Mouse (Mus musculus) hindbrain, embryonic 14.5 days (tissue): ENCODE data around the gene Msln. TPM values are rescaled to one million over a fixed set of nuclear protein-coding genes. Genes with fewer than 3 reads are reported as not detected.

Source experiments
- ATAC-seq: fragments of 200-750 bp; cut with Nextera tagmentation; 2 replicates; pipeline ENCODE4 v1.8.0; 2017; ENCODE audit warnings: moderate number of reproducible peaks, mild to moderate bottlenecking, moderate TSS enrichment, moderate library complexity; ENCODE audit not compliant: low FRiP score
- DNase-seq: peaks from one replicate; pipeline ENCODE4 v3.0.0-alpha.2; 2015; ENCODE audit warnings: low spot score
- H3K27ac ChIP-seq: fragments of 300-500 bp; sonication (generic); 2 replicates; pipeline ENCODE4 v1.5.1; 2014; ENCODE audit warnings: mild to moderate bottlenecking, moderate library complexity
- H3K27me3 ChIP-seq: fragments of 300-500 bp; sonication (generic); 2 replicates; pipeline ENCODE4 v1.6.1; 2014; ENCODE audit warnings: mild to moderate bottlenecking, low read length, mixed read lengths; ENCODE audit not compliant: control insufficient read depth, insufficient read depth
- H3K36me3 ChIP-seq: fragments of 300-500 bp; sonication (generic); replicated peaks from 2 replicates; pipeline ENCODE4 v1.6.1; 2014; ENCODE audit not compliant: control insufficient read depth, insufficient read depth
- H3K4me1 ChIP-seq: fragments of 300-500 bp; sonication (generic); replicated peaks from 2 replicates; pipeline ENCODE4 v1.6.1; 2014; ENCODE audit warnings: antibody characterized with exemption, low read length, mixed read lengths; ENCODE audit not compliant: control insufficient read depth, insufficient read depth
- H3K4me2 ChIP-seq: fragments of 300-500 bp; sonication (generic); replicated peaks from 2 replicates; pipeline ENCODE4 v1.6.1; 2014; ENCODE audit warnings: mild to moderate bottlenecking, moderate library complexity
- H3K4me3 ChIP-seq: fragments of 300-500 bp; sonication (generic); replicated peaks from 2 replicates; pipeline ENCODE4 v1.5.1; 2014; ENCODE audit warnings: mild to moderate bottlenecking, low read length
- H3K9ac ChIP-seq: fragments of 300-500 bp; sonication (generic); 2 replicates; pipeline ENCODE4 v1.6.1; 2014
- H3K9me3 ChIP-seq: fragments of 300-500 bp; sonication (generic); 2 replicates; pipeline ENCODE4 v1.6.1; 2016; ENCODE audit warnings: low read length; ENCODE audit not compliant: control insufficient read depth
- WGBS: fragments of 180-500 bp; shearing (Covaris S2); extraction: QIAGEN DNeasy Blood & Tissue Kit; methylation state at CpG from one replicate; pipeline ENCODE4 v1.1.7; 2014; 5-methylcytosine and 5-hydroxymethylcytosine counted together
- polyA plus RNA-seq: library from polyadenylated mRNA; unstranded; fragments of >200 nt; fragmentation: Nextera tagmentation; extraction: Ambion mirVana; gene quantifications from 2 replicates; pipeline ENCODE4 v1.2.1, GENCODE M21; 2014

The Msln gene
- polyA plus RNA-seq, 1 experiment from 2014 or later = not detected

- peak; percentile 85 for DNase-seq
- Histone ChIP-seq H3K27ac (peak overlapping the region; percentile 95), H3K9ac (peak overlapping the region; percentile 80), H3K4me1 (peaks cover 23% of the 10 kb centered on the region), H3K27me3 (no peaks in the 10 kb centered on the region), H3K4me3 (peak overlapping the region; percentile 60), H3K36me3 (peaks cover 21% of the 10 kb centered on the region), H3K9me3 (no peaks in the 10 kb centered on the region), H3K4me2 (peak overlapping the region; percentile 85)
- peak; percentile 67 for ATAC-seq
- under 1% methylated on average over 45 of the region's 45 CpGs for WGBS
These were observed 37.8 kb upstream of the Msln start for GRCm38 (mm10) chr17:25791843-25792527.

- WGBS = 29% methylated on average over 19 of the region's 19 CpGs
- H3K27ac ChIP-seq = peak overlapping the region; percentile 95
- peaks cover 21% of the 10 kb centered on the region for H3K4me1 ChIP-seq
- no peaks in the 10 kb centered on the region for H3K9me3 ChIP-seq
- H3K4me2 ChIP-seq = peak overlapping the region; percentile 85
- peak overlapping the region; percentile 60 for H3K4me3 ChIP-seq
- ATAC-seq = no peak
- H3K27me3 ChIP-seq = no peaks in the 10 kb centered on the region
- H3K9ac ChIP-seq = peak overlapping the region; percentile 80
- H3K36me3 ChIP-seq = peaks cover 21% of the 10 kb centered on the region
- DNase-seq = no peak
These were observed 37.2 kb upstream of the Msln start for GRCm38 (mm10) chr17:25791320-25791842.

DNA sequence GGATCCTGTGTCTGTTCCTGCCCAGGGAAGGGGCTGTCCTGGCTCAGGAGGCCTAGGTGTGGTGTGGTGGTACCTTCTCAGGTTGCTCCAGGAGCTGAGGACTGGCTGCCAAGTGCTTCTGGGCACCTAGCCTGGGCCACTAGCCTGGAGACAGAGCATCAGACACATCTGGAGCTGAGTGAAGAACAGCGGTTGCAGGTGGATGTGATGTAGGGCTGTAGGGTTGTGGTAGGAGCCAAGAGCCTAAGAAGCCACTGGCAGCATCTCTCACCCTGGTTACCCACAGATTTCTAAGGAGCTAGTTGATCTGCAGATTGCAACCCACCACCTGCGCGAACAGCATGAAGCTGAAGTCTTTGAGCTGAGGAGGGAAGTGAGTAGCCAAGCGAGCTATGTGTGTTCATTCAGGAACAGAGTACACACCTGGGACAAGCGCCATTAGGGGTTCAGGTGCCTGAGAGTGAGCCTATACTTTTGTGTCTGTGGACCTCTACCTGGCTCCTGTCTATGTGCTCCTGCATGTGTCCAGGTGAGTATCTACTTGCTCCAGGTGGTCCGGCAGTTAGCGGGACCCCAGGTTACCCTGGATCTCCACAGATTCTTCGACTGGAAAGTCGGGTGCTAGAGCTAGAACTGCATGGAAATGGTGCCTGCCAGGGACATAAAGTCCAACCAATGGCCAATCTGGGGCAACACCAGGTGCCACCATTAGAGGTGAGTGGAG lies 32.8 kb upstream of the Msln start:
- 96% methylated on average over 9 of the region's 9 CpGs for WGBS

DNA sequence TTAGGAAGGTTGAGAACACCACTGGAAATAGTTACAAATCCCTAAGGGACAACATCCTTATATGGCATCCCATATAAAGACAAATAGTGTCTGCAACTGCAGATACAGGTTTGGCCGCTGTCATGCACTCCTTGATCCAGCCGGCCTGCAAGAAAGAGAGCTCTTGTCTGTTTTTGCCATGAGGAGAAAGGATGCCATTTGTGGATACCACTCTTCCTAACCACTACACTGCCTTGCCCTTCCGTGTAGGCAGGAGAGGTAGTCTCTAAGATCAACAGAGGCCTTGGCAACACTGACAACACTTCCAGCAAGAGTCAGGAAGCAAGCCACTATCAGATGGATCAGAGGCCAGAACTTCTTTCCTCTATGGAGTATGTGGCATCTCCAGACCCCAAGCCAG lies 32.1 kb upstream of the Msln start, which contains the start of gene Ccdc78:
Ccdc78 (plus strand) TSS at position 301 of the 400 bp plus-strand sequence.
- Histone ChIP-seq H3K27ac (peak within 1 kb of the TSS; percentile 77), H3K27me3 (no peaks in the 10 kb centered on the region), H3K4me3 (peak within 1 kb of the TSS; percentile 52), H3K36me3 (peaks cover 50% of the 10 kb centered on the region), H3K9me3 (no peaks in the 10 kb centered on the region), H3K4me2 (peak within 1 kb of the TSS; percentile 85), H3K9ac (peak within 1 kb of the TSS; percentile 74), H3K4me1 (peaks cover 18% of the 10 kb centered on the region)
- 82% methylated on average over 3 of the region's 3 CpGs for WGBS
- DNase-seq = no peak
- ATAC-seq = no peak

More for the DNA sequence above, 32.8 kb upstream of the Msln start:
- Histone ChIP-seq H3K27me3 (no peaks in the 10 kb centered on the region), H3K9me3 (no peaks in the 10 kb centered on the region), H3K4me2 (no peak overlapping the region), H3K4me3 (no peak overlapping the region), H3K27ac (no peak overlapping the region), H3K4me1 (peaks cover 23% of the 10 kb centered on the region), H3K36me3 (peaks cover 44% of the 10 kb centered on the region), H3K9ac (no peak overlapping the region)
- ATAC-seq (no peak), DNase-seq (no peak)

DNA sequence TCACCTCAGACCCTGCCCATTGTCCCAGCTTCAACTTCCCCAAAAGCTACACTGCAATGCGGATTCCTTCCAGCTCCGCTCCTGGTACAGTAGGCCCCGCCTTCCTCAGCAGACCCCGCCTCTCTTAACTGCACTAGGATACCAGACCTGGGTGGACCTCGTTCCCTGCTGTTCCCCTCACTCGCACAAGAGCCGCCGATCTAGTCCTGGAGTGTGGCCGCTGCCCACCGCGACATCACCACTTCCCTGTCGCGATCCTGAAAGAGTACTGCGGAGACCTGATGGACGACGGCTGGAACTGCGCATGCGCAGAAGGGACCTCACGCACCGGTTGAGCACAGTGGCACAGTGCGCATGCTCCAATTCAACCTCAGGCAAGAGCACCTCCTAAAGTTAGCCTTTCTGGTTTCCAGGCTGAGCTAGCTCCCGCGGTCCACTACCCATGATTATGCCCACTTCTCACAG lies 31.1 kb upstream of the Msln start, which contains the start of gene Haghl:
Haghl (minus strand) TSS at position 393 of the 465 bp plus-strand sequence.
- Histone ChIP-seq H3K9ac (peak within 1 kb of the TSS; percentile 74), H3K27ac (peak within 1 kb of the TSS; percentile 77), H3K4me2 (peak within 1 kb of the TSS; percentile 85), H3K4me3 (peak within 1 kb of the TSS; percentile 52), H3K27me3 (no peaks in the 10 kb centered on the region), H3K4me1 (peaks cover 16% of the 10 kb centered on the region), H3K9me3 (no peaks in the 10 kb centered on the region), H3K36me3 (peaks cover 60% of the 10 kb centered on the region)
- WGBS = under 1% methylated on average over 23 of the region's 23 CpGs
- DNase-seq = peak; percentile 98
- ATAC-seq = peak; percentile 81

DNA sequence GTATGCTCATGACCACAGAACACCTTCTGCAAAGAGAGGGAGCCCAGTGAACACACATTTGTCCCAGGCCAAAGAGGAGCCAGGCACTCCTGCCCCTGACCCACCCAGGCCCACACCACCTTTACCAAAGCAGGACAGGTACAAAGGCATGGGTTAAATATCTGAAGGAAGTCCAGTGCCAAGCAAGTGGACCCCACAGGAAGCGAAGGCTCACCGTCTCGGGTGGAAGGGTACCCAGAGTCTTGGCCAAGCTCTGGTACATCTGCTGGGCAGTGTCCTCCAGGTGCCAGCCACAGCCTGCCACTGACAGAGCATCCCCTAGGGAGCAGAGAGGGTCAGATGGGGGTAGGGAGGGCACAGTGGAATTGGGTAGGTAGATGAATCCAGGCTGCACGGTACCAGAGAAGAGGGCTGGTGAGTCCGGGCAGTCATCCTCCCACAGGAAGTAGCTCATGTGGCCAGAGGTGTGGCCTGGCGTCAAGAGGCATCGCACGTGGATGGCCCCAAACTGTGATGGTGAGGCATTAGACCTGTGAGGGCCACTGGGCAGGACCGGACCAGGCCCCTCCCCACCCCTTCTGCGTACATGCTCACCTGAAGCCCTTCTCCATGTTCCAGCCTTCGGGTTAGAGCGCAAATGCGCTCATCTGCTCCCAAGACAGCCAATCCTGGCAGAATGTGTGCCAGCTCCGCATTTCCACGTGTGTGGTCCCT lies 29.8 kb upstream of the Msln start:
- WGBS = 82% methylated on average over 15 of the region's 15 CpGs
- Histone ChIP-seq H3K27me3 (no peaks in the 10 kb centered on the region), H3K27ac (no peak overlapping the region), H3K4me3 (peak overlapping the region; percentile 52), H3K9ac (peak overlapping the region; percentile 74), H3K4me1 (peaks cover 16% of the 10 kb centered on the region), H3K4me2 (peak overlapping the region; percentile 85), H3K36me3 (peaks cover 59% of the 10 kb centered on the region), H3K9me3 (no peaks in the 10 kb centered on the region)
- no peak for ATAC-seq
- DNase-seq = no peak

DNA sequence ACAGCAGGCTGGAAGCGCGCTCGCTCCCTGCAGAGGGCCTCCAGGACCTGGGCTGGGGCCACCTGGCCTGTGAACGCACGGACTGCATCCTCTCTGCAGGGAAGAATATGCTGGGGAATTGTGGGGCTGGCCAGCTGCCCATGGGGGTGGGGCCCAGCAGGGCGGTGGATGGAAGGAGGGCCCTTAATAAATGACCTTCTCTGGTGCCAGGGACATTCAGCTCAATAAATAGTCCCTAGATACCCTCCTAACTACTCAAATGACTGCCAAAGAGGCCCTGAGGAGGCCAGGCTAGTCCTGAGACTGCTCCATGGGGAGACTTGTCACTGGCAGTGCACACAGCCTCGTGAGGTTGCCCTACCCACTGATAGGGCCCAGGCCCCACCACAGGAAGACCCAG lies 28.9 kb upstream of the Msln start:
- H3K4me2 ChIP-seq = no peak overlapping the region
- H3K36me3 ChIP-seq = peaks cover 59% of the 10 kb centered on the region
- no peaks in the 10 kb centered on the region for H3K9me3 ChIP-seq
- no peak overlapping the region for H3K4me3 ChIP-seq
- WGBS = 76% methylated on average over 7 of the region's 7 CpGs
- H3K27me3 ChIP-seq = no peaks in the 10 kb centered on the region
- H3K4me1 ChIP-seq = peaks cover 16% of the 10 kb centered on the region
- ATAC-seq = no peak
- H3K9ac ChIP-seq = 0 out of 2 replicates have a peak overlapping the region, but pooled peaks have one; percentile 74
- no peak for DNase-seq
- H3K27ac ChIP-seq = no peak overlapping the region

DNA sequence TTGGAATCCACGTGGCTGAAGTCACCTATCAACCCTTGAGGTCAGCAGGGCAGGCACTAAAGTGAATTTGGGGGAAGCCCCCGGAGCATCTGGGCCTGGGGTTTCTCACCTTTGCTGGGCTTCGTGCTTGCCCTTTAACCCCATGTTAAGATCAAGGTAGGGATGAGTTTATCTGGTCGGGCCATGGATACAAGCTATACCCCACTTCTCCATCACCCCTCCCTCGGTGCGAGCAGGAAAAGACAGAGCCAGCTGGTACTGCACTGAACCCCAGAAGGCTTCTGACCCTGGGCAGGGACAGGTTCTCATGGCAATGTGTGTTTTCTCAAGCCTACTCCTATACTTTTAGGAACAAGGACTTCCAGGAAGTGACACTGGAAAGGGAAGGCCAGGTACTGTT lies 27.2 kb upstream of the Msln start:
- Histone ChIP-seq H3K4me2 (no peak overlapping the region), H3K4me1 (peaks cover 16% of the 10 kb centered on the region), H3K4me3 (no peak overlapping the region), H3K36me3 (peaks cover 58% of the 10 kb centered on the region), H3K9me3 (no peaks in the 10 kb centered on the region), H3K27me3 (no peaks in the 10 kb centered on the region), H3K27ac (no peak overlapping the region), H3K9ac (no peak overlapping the region)
- ATAC-seq = no peak
- WGBS = 89% methylated on average over 6 of the region's 6 CpGs
- no peak for DNase-seq
